Mouse (Mus musculus) liver, postnatal 0 days (tissue): ENCODE data around the gene Klf12.

Source experiments
- CTCF ChIP-seq: sonication (generic); IDR thresholded peaks from 2 replicates; pipeline ENCODE4 v1.5.1; 2016; ENCODE audit warnings: antibody characterized with exemption, low read depth
- EP300 ChIP-seq: IDR thresholded peaks from 2 replicates; pipeline ENCODE4 v1.6.1; 2016; ENCODE audit warnings: antibody characterized with exemption, low read depth, mild to moderate bottlenecking

GRCm38 (mm10) chr14:100211826-100212117 lies 72.7 kb downstream of the Klf12 start:
- TF ChIP-seq CTCF (no peak), EP300 (no peak)
